Mouse (Mus musculus) layer of hippocampus, adult 2 months (tissue): ENCODE data around the gene Tspan3. TPM values are rescaled to one million over a fixed set of nuclear protein-coding genes. Genes with fewer than 3 reads are reported as not detected.

ENCODE experiments used
- DNase-seq, 2 experiments: peaks; one replicate each; pipeline ENCODE4 v3.0.0; 2022; ENCODE audit warnings: low spot score in 2 of 2
- H3K27ac ChIP-seq: fragments of 200-600 bp; 2 replicates; pipeline ENCODE4 v1.8.1; 2022
- H3K4me3 ChIP-seq: fragments of 200-600 bp; 2 replicates; pipeline ENCODE4 v1.8.1; 2022; ENCODE audit warnings: mild to moderate bottlenecking
- CTCF ChIP-seq: fragments of 200-600 bp; conservative IDR thresholded peaks from 2 replicates; pipeline ENCODE4 v1.8.1; 2022; ENCODE audit warnings: antibody characterized with exemption, mild to moderate bottlenecking, moderate library complexity
- total RNA-seq, 2 experiments: library from RNA; stranded (reverse); gene quantifications; 2 replicates each; pipeline ENCODE4 v1.2.3; 2021

Tspan3 gene
- total RNA-seq, 2 experiments from 2014 or later, result 309 to 331 TPM

- peak overlapping the region; percentile 87 for H3K27ac ChIP-seq
- no peak for DNase-seq
- TF ChIP-seq CTCF, result no peak
- H3K4me3 ChIP-seq, result no peak overlapping the region
Measured at GRCm38 (mm10) chr9:56090546-56091225, 74.6 kb downstream of the Tspan3 start.

GRCm38 (mm10) chr9:56089778-56090520 lies 75.3 kb downstream of the Tspan3 start, which contains the start of gene Pstpip1:
Gene Pstpip1, plus strand, starts transcription at chr9:56089962.
- Histone ChIP-seq H3K27ac (peak within 1 kb of the TSS; percentile 87), H3K4me3 (peak within 1 kb of the TSS; percentile 23; the same call in 1 of the 2 replicates)
- peak; percentile 58 to 76 for DNase-seq
- no peak for TF ChIP-seq CTCF

- no peak overlapping the region for H3K4me3 ChIP-seq
- no peak for TF ChIP-seq CTCF
- no peak overlapping the region for H3K27ac ChIP-seq
- DNase-seq, result no peak
Measured at GRCm38 (mm10) chr9:56086524-56086923, 78.8 kb downstream of the Tspan3 start.

Other genes starting within 250 kb of the Tspan3 start
- gene Scaper, start 227.4 kb downstream of the Tspan3 start, total RNA-seq, result 10 to 100 TPM; 31.2 to 34.0 TPM
- gene 4930563M21Rik, start 154.9 kb downstream of the Tspan3 start, total RNA-seq, result not detected
- 10 to 100 TPM; 91.8 to 92.3 TPM for gene Rcn2, start 123.6 kb downstream of the Tspan3 start, total RNA-seq
- 1 to 10 TPM; 2.0 to 4.8 TPM for gene Pstpip1, start 75.5 kb downstream of the Tspan3 start, total RNA-seq